Mouse (Mus musculus): Measurements from ENCODE around the gene Gm9195. TPM values are rescaled to one million over a fixed set of nuclear protein-coding genes. Genes with fewer than 3 reads are reported as not detected.

Gm9195 gene
- not detected in 2 replicates for total RNA-seq (2014; rRNA removed)
- polyA plus RNA-seq (2015; fragmentation: Nextera tagmentation; extraction: Ambion mirVana) = not detected in 2 replicates

DNA sequence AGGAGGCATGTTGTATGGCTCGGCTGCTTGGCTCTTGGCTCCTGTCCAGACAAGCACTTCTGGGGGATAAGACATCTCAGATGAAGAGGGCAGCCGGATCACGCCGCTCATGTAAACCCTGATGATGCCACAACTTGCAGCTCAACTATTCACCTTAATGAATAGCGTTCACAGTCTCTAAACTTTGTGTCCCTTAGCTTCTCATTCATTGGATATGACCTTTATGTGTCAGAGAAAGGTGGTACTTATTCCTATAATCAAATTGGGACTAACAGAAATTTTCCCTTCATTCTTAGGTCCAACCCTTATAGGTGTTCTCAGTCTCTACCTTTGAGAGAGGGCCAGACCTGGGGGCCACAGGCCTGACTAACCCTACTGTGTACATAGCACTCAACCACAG, at the start of gene Gm9195:
Gene Gm9195, minus strand, starts transcription at position 101 of the 400 bp plus-strand sequence.
- DNase-seq (no peak), ATAC-seq (no peak)
- H3K9me3 ChIP-seq (ENCODE audit: low read length) = no peaks in the 10 kb centered on the region
- 73% methylated on average over 5 of the region's 5 CpGs for WGBS
- H3K36me3 ChIP-seq (ENCODE audit: insufficient read depth) = no peaks in the 10 kb centered on the region
- no peak within 1 kb of the TSS for H3K4me3 ChIP-seq (ENCODE audit: low read depth, low read length)
- H3K27ac ChIP-seq (ENCODE audit: low read depth, low read length) = no peak within 1 kb of the TSS
- no peaks in the 10 kb centered on the region for H3K4me1 ChIP-seq (ENCODE audit: insufficient read depth)
- no peak for TF ChIP-seq CTCF (IDR thresholded peaks at IDR 0.05; ENCODE audit: low read depth)
- no peak within 1 kb of the TSS for H3K4me2 ChIP-seq (ENCODE audit: low read depth)
- H3K27me3 ChIP-seq (ENCODE audit: insufficient read depth, low read length) = no peaks in the 10 kb centered on the region
- H3K9ac ChIP-seq = no peak within 1 kb of the TSS

DNA sequence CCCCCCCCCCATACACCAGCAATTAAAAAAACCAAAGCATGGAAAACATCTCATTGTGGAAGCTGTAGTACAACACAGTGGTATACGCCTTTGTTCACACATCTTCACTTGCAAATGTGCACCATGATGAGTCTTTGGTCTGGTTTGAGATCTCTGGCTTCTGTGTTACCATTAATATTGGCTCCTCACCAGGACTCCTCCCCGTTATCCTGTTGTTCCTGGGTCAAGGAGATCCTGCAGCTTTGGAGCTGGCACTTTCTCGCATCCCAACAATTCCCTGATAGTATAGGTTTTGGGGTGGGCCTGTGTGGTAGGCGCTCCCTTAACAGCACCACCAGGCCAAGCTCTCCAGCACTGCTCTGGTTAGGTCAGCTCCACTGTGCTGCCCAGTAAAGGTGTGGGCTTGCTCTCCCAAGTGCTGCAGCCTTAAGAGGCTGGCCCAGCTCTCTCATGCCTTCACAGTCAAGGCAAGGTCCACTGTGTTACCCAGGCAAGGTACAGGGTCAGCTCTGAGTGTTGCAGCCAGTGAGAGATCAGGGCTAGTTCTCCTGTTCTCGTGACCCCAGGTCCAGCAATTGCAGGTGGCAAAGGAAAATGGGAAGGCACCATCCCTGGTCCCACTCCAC, 44.9 kb upstream of the Gm9195 start:
- no peak overlapping the region for H3K4me2 ChIP-seq (ENCODE audit: low read depth)
- 87% methylated on average over 5 of the region's 5 CpGs for WGBS
- ATAC-seq = no peak
- H3K4me3 ChIP-seq (ENCODE audit: low read depth, low read length) = no peak overlapping the region
- TF ChIP-seq CTCF (IDR thresholded peaks at IDR 0.05; ENCODE audit: low read depth) = no peak
- no peaks in the 10 kb centered on the region for H3K27me3 ChIP-seq (ENCODE audit: insufficient read depth, low read length)
- DNase-seq = no peak
- peaks cover 10% of the 10 kb centered on the region; the same call in 1 of the 2 replicates for H3K36me3 ChIP-seq (ENCODE audit: insufficient read depth)
- no peaks in the 10 kb centered on the region for H3K9me3 ChIP-seq (ENCODE audit: low read length)
- no peak overlapping the region for H3K9ac ChIP-seq
- no peak overlapping the region for H3K27ac ChIP-seq (ENCODE audit: low read depth, low read length)
- H3K4me1 ChIP-seq (ENCODE audit: insufficient read depth) = no peaks in the 10 kb centered on the region

DNA sequence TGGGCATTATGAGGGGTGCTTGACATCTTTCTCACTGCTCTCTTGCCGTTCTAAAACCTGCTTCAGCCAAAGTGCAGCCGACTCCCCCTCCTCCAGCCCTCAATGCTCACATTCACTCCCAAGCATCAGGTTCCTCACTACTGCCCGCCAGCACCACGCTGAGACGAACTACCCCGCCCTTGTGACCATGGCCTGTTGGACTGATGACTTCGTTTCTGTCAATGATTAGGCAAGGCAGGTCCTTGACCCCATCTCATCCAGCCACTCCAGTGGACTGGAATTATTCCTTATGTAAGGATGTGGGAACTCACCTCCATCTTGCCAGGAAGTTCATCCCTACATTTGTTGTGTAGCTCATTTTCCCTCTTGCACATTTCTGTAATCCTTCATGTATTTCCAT, 42.2 kb upstream of the Gm9195 start:
- Histone ChIP-seq H3K4me1 (ENCODE audit: insufficient read depth) (no peaks in the 10 kb centered on the region), H3K27me3 (ENCODE audit: insufficient read depth, low read length) (peaks cover 7% of the 10 kb centered on the region; the same call in 1 of the 2 replicates), H3K9me3 (ENCODE audit: low read length) (no peaks in the 10 kb centered on the region), H3K27ac (ENCODE audit: low read depth, low read length) (no peak overlapping the region), H3K36me3 (ENCODE audit: insufficient read depth) (peaks cover 4% of the 10 kb centered on the region; the same call in 1 of the 2 replicates), H3K4me3 (ENCODE audit: low read depth, low read length) (no peak overlapping the region), H3K9ac (no peak overlapping the region), H3K4me2 (ENCODE audit: low read depth) (no peak overlapping the region)
- DNase-seq = no peak
- 84% methylated on average over 7 of the region's 7 CpGs for WGBS
- ATAC-seq = no peak
- no peak for TF ChIP-seq CTCF (IDR thresholded peaks at IDR 0.05; ENCODE audit: low read depth)

DNA sequence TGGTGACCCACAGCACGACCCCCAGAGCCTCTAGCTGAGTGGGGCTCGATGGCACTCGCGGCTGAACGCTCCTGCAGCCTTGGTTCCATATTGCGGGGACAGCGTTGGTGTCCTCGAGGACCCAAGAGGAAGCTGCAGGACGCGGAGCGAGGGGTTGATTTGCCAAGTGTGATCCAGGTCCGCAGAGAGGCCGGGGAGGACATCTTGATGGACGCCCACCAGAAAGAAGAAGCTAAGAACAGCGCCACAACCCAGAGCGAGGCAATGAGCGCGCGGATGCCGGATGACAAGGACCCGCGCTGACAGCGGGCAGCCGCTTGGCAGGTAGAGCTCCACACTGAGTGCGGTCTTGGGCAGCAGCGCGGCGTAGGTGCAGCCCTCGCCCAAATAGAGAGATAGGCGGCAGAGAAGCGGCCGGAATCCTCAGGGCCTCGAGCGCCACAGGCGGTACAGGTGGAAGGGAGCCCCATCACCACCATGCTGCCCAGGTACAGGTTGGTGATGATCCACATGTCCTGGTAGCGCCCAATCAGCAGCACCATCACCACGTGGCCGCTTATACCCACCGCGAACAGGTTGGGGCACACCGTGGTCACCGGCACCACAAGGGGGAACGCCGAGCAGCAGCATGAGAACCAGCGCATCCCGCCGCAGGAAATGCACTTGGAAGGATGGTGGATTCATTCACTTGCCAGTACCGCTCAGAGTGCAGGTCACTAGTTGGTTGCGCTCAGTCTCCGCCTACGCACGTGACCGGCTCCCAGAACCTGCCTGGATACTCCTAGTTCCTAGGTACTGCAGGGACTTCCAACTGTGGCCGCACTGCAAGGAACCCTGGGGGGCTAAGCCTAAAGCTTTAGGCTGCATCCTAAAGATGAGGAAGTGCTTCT, 40.6 kb upstream of the Gm9195 start:
- Histone ChIP-seq H3K4me2 (ENCODE audit: low read depth) (peak overlapping the region; percentile 97), H3K9me3 (ENCODE audit: low read length) (no peaks in the 10 kb centered on the region), H3K36me3 (ENCODE audit: insufficient read depth) (peaks cover 4% of the 10 kb centered on the region; the same call in 1 of the 2 replicates), H3K27ac (ENCODE audit: low read depth, low read length) (no peak overlapping the region), H3K4me3 (ENCODE audit: low read depth, low read length) (peak overlapping the region; percentile 47), H3K4me1 (ENCODE audit: insufficient read depth) (no peaks in the 10 kb centered on the region), H3K9ac (peak overlapping the region; percentile 59), H3K27me3 (ENCODE audit: insufficient read depth, low read length) (peaks cover 7% of the 10 kb centered on the region; the same call in 1 of the 2 replicates)
- 2% methylated on average over 54 of the region's 54 CpGs for WGBS
- TF ChIP-seq CTCF (IDR thresholded peaks at IDR 0.05; ENCODE audit: low read depth) = peak; percentile 42
- DNase-seq (peak; percentile 58), ATAC-seq (peak; percentile 94)

DNA sequence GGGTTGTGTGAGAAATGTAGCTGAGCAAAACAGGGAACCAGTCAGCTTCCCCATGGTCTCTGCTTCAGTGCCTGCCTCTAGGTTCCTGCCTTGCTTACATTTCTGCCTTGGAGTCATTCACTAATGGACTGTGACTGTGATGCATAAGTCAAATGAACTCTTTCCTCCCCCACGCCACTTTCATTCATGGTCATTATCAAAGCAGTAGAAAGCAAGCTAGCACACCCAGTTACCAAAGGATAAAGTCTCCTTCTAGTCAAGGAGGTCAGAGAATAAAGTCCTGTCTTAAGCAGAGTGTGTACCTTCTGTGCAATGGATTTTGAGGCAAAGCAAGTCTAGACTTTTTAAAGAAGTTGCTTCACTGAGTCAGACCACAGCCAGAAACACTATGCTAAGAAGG, 35.5 kb upstream of the Gm9195 start:
- H3K4me3 ChIP-seq (ENCODE audit: low read depth, low read length) = no peak overlapping the region
- H3K9ac ChIP-seq = no peak overlapping the region
- H3K4me2 ChIP-seq (ENCODE audit: low read depth) = no peak overlapping the region
- no peak for TF ChIP-seq CTCF (IDR thresholded peaks at IDR 0.05; ENCODE audit: low read depth)
- no peaks in the 10 kb centered on the region for H3K36me3 ChIP-seq (ENCODE audit: insufficient read depth)
- no peaks in the 10 kb centered on the region for H3K4me1 ChIP-seq (ENCODE audit: insufficient read depth)
- 81% methylated on average over 1 of the region's 1 CpGs for WGBS
- DNase-seq = no peak
- H3K9me3 ChIP-seq (ENCODE audit: low read length) = no peaks in the 10 kb centered on the region
- H3K27ac ChIP-seq (ENCODE audit: low read depth, low read length) = no peak overlapping the region
- peaks cover 7% of the 10 kb centered on the region; the same call in 1 of the 2 replicates for H3K27me3 ChIP-seq (ENCODE audit: insufficient read depth, low read length)
- ATAC-seq = no peak

DNA sequence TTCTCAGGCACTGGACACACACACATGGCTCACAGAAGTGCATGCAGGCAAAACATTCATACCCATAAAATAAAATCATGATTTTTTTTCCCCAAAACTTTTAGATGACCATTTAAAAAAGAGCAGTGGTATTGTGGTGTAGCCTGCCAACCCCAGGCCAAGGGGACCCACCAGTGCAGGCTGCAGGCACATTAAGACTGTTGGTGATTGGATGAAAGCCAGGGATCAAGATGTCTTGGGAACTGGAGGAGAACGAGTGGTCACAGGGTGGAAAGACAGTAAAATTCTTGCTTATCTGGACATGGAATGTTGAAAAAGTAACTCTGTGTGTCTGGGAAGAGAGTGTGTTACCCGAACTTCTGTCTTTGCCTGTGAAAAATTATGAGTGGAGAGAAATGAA, 27.9 kb upstream of the Gm9195 start:
- Histone ChIP-seq H3K4me2 (ENCODE audit: low read depth) (no peak overlapping the region), H3K36me3 (ENCODE audit: insufficient read depth) (no peaks in the 10 kb centered on the region), H3K4me1 (ENCODE audit: insufficient read depth) (no peaks in the 10 kb centered on the region), H3K27ac (ENCODE audit: low read depth, low read length) (no peak overlapping the region), H3K4me3 (ENCODE audit: low read depth, low read length) (no peak overlapping the region), H3K9me3 (ENCODE audit: low read length) (no peaks in the 10 kb centered on the region), H3K27me3 (ENCODE audit: insufficient read depth, low read length) (no peaks in the 10 kb centered on the region), H3K9ac (no peak overlapping the region)
- DNase-seq (no peak), ATAC-seq (no peak)
- 56% methylated on average over 2 of the region's 2 CpGs for WGBS
- no peak for TF ChIP-seq CTCF (IDR thresholded peaks at IDR 0.05; ENCODE audit: low read depth)

DNA sequence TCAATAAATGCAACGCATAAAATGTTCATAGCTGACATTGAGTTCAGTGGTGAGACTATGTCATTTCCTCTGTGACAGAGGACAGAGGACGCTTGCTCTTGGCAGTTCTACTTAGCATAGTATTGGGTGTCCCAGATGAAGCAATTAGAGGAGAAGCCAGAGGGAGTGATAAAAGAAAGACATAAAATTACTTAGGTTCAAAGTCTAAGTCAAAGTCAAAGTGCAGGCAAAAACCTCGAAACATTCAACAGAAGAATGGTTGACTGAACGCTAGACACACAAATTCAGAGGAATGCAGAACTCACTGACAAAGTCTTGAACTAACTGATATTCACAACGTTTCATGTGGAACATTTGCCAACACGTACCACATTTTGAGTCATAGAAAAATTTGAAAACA, 27.1 kb upstream of the Gm9195 start:
- ATAC-seq = no peak
- no peak for TF ChIP-seq CTCF (IDR thresholded peaks at IDR 0.05; ENCODE audit: low read depth)
- 88% methylated on average over 6 of the region's 6 CpGs for WGBS
- H3K9ac ChIP-seq = no peak overlapping the region
- H3K9me3 ChIP-seq (ENCODE audit: low read length) = no peaks in the 10 kb centered on the region
- no peak for DNase-seq
- H3K4me1 ChIP-seq (ENCODE audit: insufficient read depth) = no peaks in the 10 kb centered on the region
- H3K4me2 ChIP-seq (ENCODE audit: low read depth) = no peak overlapping the region
- no peak overlapping the region for H3K4me3 ChIP-seq (ENCODE audit: low read depth, low read length)
- no peak overlapping the region for H3K27ac ChIP-seq (ENCODE audit: low read depth, low read length)
- H3K27me3 ChIP-seq (ENCODE audit: insufficient read depth, low read length) = no peaks in the 10 kb centered on the region
- no peaks in the 10 kb centered on the region for H3K36me3 ChIP-seq (ENCODE audit: insufficient read depth)
